Mouse (Mus musculus) spleen, adult 2 months (tissue): ENCODE measurements around the gene Perp. TPM values are rescaled to one million over a fixed set of nuclear protein-coding genes. Genes with fewer than 3 reads are reported as not detected.

Experiments used
- DNase-seq, 2 experiments: peaks; one replicate each; pipeline versions ENCODE4 v3.0.0 to v3.0.0-alpha.2; 2012 to 2021; ENCODE audit warnings: low spot score in 2 of 2, low read depth in 1 of 2
- H3K27ac ChIP-seq: fragments of 200-500 bp; 2 replicates; pipeline ENCODE4 v1.5.1; 2012; ENCODE audit warnings: low read length, inconsistent platforms; ENCODE audit not compliant: insufficient read depth
- H3K27me3 ChIP-seq: fragments of 200-500 bp; 2 replicates; pipeline ENCODE4 v1.6.1; 2012; ENCODE audit warnings: mild to moderate bottlenecking, moderate library complexity, low read length, inconsistent platforms; ENCODE audit not compliant: control insufficient read depth, insufficient read depth
- H3K36me3 ChIP-seq: fragments of 200-500 bp; 2 replicates; pipeline ENCODE4 v1.6.1; 2012; ENCODE audit warnings: mild to moderate bottlenecking, low read length, inconsistent platforms; ENCODE audit not compliant: control insufficient read depth, insufficient read depth
- H3K4me1 ChIP-seq: fragments of 200-500 bp; 2 replicates; pipeline ENCODE4 v1.6.1; 2011; ENCODE audit warnings: inconsistent platforms; ENCODE audit not compliant: control insufficient read depth, insufficient read depth, insufficient read length
- H3K4me3 ChIP-seq: fragments of 200-500 bp; 2 replicates; pipeline ENCODE4 v1.5.1; 2011; ENCODE audit warnings: mild to moderate bottlenecking, inconsistent platforms; ENCODE audit not compliant: insufficient read depth, insufficient read length; ENCODE audit errors: extremely low read depth
- CTCF ChIP-seq: fragments of 200-500 bp; IDR thresholded peaks from 2 replicates; pipeline ENCODE4 v1.5.1; 2011; ENCODE audit warnings: mild to moderate bottlenecking, inconsistent platforms; ENCODE audit not compliant: insufficient read depth, insufficient read length, insufficient replicate concordance; ENCODE audit errors: extremely low read depth
- POLR2A ChIP-seq: fragments of 200-500 bp; IDR thresholded peaks from 2 replicates; pipeline ENCODE4 v1.6.1; 2011; ENCODE audit warnings: low read depth, low read length, inconsistent platforms
- WGBS: fragments of 180-500 bp; shearing (Covaris S2); methylation state at CpG from one replicate; pipeline ENCODE4 v1.1.7; 2018; 5-methylcytosine and 5-hydroxymethylcytosine counted together
- polyA plus RNA-seq: library from polyadenylated mRNA; depleted of rRNA; stranded (reverse); fragments of >200 nt; gene quantifications from 2 replicates; pipeline ENCODE4 v1.2.3, GENCODE M21; 2012; rRNA removed

The Perp gene
- polyA plus RNA-seq, result 1.1 and 1.9 TPM in 2 replicates

DNA sequence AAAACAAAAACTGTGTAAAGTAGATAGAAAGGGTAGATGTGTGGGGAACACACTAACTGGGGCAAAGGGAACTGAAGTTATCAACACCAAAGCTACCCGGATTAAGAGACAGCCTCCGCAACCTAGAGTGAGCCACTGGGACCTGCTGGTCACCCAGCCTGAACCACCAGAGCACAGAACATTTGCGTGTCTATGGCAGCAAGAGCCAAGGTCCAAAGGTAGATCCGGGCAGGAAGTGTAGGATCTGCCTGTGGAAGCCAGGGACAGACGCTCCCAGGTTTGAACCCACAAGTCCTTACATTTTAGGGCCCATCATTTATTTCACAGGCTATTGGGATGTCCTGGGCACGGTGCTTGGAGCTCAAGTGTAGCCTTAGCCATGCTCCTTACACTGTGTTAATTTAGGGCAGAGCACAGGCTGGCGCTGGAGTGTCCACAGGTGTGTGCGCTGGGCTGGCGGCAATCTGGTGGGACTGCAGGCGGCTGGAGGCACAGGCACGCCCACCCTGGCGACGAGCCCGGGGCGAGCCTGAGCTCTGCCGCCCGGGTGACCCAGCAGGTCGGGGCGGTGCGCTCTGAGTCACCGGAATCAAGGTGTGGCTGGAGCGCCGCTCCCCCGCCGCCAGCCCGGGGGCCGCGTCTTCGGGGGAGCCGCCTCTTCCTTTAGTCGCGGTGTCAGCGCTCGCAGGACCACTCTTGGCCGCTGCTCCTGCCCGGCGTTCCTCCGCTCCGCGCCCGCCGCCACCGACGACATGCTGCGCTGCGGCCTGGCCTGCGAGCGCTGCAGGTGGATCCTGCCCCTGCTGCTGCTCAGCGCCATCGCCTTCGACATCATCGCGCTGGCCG, at the start of gene Perp:
Gene Perp, plus strand, starts transcription at position 580 of the 846 bp plus-strand sequence.
- peak within 1 kb of the TSS; percentile 55; the same call in 1 of the 2 replicates for H3K4me3 ChIP-seq
- DNase-seq, result peak in 1 of 2 experiments; percentile 3
- H3K4me1 ChIP-seq, result peaks cover 7% of the 10 kb centered on the region; the same call in 1 of the 2 replicates
- H3K27me3 ChIP-seq, result peaks cover 7% of the 10 kb centered on the region
- WGBS, result 8% methylated on average over 52 of the region's 54 CpGs
- H3K27ac ChIP-seq, result no peak within 1 kb of the TSS
- TF ChIP-seq CTCF, result no peak
- no peak for TF ChIP-seq POLR2A
- no peaks in the 10 kb centered on the region for H3K36me3 ChIP-seq

DNA sequence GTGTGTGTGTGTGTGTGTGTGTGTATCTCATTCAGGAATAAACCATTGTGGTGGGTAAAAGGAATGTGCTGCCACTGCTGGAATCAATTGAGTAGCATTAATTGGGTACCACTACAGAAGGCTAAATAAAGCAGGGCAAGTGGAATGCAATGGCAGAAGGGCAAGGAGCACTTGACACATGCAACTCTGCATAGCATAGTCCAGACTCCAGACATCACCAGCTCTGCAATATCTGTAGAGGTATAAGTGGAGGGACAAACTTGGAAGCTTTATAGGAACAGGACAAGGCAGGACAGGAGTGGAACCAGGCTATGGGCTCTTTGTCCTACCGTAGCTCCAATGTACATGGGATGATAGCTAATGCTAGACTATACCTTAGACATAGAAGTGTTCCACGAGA, 33.1 kb upstream of the Perp start:
- no peak overlapping the region for H3K27ac ChIP-seq

DNA sequence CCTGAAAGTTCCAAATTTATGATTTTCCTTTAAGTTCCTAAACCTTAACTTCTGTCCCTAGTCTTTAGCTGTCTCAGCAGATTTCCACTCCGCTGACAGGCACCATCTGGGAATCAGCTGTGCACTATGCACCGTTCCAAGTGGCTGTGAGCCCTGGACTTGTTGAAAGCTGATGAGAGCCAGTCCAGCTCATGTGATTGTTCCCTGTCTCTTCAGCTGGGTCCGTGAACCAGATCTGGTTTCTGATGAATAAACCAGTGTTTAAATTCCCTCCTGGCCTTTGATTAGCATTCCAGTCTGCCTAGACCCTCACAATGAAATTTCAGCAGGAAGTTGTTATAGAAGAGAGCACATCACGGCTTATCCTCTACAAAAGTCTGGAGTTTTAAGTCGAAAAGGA, 28.3 kb upstream of the Perp start:
- Histone ChIP-seq H3K4me3 (no peak overlapping the region), H3K27me3 (no peaks in the 10 kb centered on the region), H3K27ac (no peak overlapping the region), H3K36me3 (no peaks in the 10 kb centered on the region), H3K4me1 (no peaks in the 10 kb centered on the region)
- WGBS, result 84% methylated on average over 5 of the region's 5 CpGs
- TF ChIP-seq POLR2A, result no peak
- TF ChIP-seq CTCF, result no peak
- no peak for DNase-seq

More for the DNA sequence above, 33.1 kb upstream of the Perp start:
- no peak overlapping the region for H3K4me3 ChIP-seq
- H3K27me3 ChIP-seq, result no peaks in the 10 kb centered on the region
- 89% methylated on average over 2 of the region's 2 CpGs for WGBS
- DNase-seq, result no peak
- no peaks in the 10 kb centered on the region for H3K4me1 ChIP-seq
- no peak for TF ChIP-seq POLR2A
- TF ChIP-seq CTCF, result no peak
- H3K36me3 ChIP-seq, result no peaks in the 10 kb centered on the region

- Histone ChIP-seq H3K27me3 (no peaks in the 10 kb centered on the region), H3K36me3 (no peaks in the 10 kb centered on the region), H3K4me1 (no peaks in the 10 kb centered on the region), H3K27ac (no peak overlapping the region), H3K4me3 (no peak overlapping the region)
- DNase-seq, result no peak
- TF ChIP-seq POLR2A, result no peak
- no peak for TF ChIP-seq CTCF
These were observed 19.7 kb upstream of the Perp start for GRCm38 (mm10) chr10:18825143-18825542.

DNA sequence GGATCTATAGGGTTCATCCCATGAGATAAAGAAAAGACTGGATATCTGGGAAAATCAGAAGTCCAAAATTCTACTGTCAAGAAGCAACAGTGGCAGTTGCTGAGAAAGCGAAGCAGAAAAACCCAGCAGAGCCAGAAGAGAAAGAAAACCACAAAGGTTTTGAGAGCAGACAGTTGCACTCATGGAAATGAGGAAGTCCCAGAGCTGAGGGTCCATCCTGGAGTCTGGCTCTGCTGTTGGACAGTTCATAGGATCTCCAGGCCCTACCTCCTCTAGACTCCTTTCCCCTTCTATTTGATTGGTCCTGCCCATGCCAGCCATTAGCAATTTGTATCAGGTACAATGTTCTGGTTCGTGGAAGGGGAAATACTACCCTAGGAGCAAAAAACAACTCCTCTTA, 18.7 kb upstream of the Perp start:
- no peaks in the 10 kb centered on the region for H3K27me3 ChIP-seq
- H3K4me3 ChIP-seq, result no peak overlapping the region
- DNase-seq, result no peak
- H3K36me3 ChIP-seq, result no peaks in the 10 kb centered on the region
- no peak overlapping the region for H3K27ac ChIP-seq
- TF ChIP-seq POLR2A, result no peak
- no peak for TF ChIP-seq CTCF
- WGBS, result 38% methylated on average over 2 of the region's 2 CpGs
- no peaks in the 10 kb centered on the region for H3K4me1 ChIP-seq

GRCm38 (mm10) chr10:18827936-18828335, 16.9 kb upstream of the Perp start:
- H3K4me3 ChIP-seq, result no peak overlapping the region
- 45% methylated on average over 2 of the region's 2 CpGs for WGBS
- no peaks in the 10 kb centered on the region for H3K4me1 ChIP-seq
- no peak for TF ChIP-seq POLR2A
- no peak for TF ChIP-seq CTCF
- no peaks in the 10 kb centered on the region for H3K36me3 ChIP-seq
- H3K27ac ChIP-seq, result no peak overlapping the region
- no peak for DNase-seq
- no peaks in the 10 kb centered on the region for H3K27me3 ChIP-seq

DNA sequence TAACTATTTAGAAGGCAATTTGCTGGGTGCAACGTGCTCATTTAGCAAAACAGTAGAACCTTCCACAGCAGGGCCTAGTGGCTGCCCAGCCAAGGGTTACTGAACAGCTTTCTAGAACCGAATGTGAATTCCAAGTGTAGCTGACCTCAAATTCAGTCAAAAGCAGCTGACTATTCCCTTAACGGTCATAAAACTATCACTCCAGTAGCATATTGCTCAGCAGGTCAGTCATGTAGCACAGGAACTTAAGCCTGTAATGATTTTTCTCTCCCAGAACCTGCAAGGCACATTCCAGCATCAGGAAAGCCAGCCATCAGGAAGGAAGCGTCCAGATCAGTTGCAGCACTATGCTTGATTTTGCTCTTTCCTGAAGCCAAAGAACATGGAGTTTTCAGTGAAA, 14.5 kb upstream of the Perp start:
- no peaks in the 10 kb centered on the region for H3K36me3 ChIP-seq
- H3K27me3 ChIP-seq, result no peaks in the 10 kb centered on the region
- no peaks in the 10 kb centered on the region for H3K4me1 ChIP-seq
- no peak overlapping the region for H3K4me3 ChIP-seq
- no peak overlapping the region for H3K27ac ChIP-seq
- DNase-seq, result no peak
- TF ChIP-seq POLR2A, result no peak
- no peak for TF ChIP-seq CTCF
- WGBS, result 82% methylated on average over 4 of the region's 4 CpGs
